Mouse (Mus musculus) skeletal muscle tissue, adult 2 months (tissue): ENCODE data around the gene Map4k5.

Experiments
- DNase-seq: peaks from one replicate; pipeline ENCODE4 v3.0.0-alpha.2; 2012; ENCODE audit warnings: low read depth, low spot score

The Map4k5 gene

DNA sequence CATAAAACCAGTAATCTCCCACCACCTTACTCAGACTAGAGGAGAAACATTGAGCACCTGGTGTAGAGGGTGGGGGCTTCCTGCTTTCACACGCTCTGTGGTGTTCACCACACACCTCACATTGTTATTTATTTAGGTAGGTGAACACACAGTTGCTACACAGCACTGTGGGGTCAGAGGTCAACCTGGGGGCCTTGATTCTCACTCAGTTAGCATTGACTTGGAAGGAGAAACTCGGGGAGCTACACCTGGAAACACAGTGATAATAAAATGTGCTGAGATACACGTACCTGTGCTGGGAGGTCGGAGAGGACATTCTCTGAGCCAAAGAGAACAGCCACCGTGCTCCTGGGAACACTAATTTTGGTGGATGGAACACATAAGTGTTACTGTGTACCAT, 104.6 kb downstream of the Map4k5 start:
- DNase-seq: no peak

DNA sequence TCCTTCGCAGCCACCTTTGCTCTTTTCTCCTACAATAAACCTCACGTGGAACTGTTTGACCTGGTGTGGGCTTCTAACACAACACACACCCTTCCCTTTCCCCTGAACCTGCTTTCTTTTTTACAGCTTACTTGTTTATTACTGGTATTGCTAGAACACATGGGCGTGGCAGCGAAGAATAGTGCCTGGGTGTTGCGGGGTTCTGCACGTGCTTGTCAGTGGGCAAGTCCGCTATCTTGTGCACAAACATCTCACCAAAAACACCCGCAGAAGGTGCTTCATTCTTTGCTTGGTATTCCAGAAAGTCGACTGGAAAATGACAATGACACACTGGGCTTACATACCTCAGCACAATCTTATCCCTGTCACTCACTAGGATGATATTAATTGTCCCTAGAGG, 107.5 kb downstream of the Map4k5 start:
- no peak for DNase-seq

DNA sequence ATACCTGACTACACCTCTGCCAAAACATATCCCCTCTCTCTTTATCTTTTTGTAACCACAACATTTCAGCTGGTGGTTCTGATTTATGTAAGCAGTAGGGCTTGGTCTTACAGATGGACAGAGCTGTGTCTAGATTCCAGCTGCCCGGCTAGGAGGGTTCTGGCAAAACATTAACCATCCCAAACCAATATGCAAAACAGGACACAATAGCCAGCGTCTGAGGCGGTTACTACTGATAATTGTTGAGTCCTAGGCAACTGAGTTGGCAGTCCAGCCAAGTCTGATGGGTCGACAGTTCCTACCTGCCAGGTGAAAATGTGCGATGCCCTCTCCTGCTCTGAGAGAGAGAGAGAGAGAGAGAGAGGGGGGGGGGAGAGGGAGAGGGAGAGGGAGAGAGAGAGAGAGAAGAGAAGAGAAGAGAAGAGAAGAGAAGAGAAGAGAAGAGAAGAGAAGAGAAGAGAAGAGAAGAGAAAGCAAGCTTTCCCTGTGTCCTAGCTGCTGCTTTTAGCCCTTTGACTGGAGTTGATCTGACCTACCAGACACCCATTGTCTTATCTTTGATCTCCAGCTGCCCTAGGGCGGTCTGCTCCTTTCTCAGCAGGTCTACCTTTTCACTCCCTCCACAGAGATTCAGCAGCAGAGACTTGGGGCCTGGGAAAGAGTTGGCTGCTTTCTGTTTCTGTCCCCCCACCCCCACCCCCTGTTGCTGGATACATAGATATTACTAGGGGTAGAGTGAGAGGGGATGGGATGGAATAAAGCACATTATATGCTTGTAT, 109.6 kb downstream of the Map4k5 start:
- DNase-seq: no peak

GRCm38 (mm10) chr12:69781935-69782650, 110.9 kb downstream of the Map4k5 start:
- no peak for DNase-seq

DNA sequence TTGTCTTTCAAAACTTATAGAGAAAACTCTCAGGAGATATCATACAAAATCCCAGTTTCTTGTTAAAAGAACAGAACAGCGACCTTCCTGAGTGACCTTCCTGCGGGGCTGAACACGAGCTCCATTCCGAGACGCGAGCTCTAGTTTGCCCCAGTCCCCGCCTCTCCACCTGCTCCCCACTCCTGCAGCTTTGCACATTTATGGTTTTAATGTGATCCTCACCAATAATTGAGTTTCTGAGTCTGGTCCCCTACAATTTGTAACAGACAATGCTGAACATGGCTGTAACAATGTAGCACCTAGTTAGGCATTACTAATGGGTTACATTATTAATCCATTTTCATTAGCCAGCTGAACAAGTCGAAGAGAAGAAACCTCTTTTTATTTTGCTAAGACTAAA, 111.5 kb downstream of the Map4k5 start:
- no peak for DNase-seq

DNA sequence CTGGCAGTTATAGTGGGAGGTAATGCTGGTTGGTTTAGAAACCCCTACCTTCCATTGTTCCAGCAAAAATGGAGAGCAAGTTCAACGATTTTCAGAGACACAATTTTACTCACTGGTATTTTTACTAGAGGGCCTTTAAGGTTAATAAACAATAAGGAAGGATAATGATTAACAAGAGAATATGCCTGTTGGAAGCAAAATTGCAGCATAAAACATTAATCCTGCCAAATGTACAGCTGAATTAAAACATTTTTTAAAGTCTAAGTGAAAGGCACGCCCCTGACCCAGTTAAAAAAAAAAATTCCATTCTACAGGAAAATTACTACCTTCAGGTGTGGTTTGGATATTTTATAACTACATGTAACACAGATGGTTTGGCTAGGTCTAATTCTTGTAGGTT, 115.0 kb downstream of the Map4k5 start:
- DNase-seq: no peak

DNA sequence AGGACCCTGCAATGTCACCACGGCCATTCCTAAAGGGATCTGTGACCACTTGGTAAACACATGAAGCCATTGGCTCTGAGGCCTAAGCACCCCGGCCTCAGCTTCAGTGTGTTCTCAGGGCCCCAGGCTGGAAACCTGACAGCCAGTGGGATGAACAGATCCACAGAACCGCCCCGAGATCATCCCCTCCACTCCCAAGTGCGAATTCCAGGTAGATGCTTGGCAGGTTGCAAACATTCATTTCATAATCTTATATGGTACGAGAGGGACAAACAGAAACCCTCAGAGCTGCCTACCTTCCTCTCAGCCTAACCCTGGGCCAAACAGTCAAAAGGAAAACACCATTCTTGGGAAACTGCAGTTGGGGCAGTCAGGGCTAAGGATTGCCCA, 115.7 kb downstream of the Map4k5 start:
- no peak for DNase-seq

DNA sequence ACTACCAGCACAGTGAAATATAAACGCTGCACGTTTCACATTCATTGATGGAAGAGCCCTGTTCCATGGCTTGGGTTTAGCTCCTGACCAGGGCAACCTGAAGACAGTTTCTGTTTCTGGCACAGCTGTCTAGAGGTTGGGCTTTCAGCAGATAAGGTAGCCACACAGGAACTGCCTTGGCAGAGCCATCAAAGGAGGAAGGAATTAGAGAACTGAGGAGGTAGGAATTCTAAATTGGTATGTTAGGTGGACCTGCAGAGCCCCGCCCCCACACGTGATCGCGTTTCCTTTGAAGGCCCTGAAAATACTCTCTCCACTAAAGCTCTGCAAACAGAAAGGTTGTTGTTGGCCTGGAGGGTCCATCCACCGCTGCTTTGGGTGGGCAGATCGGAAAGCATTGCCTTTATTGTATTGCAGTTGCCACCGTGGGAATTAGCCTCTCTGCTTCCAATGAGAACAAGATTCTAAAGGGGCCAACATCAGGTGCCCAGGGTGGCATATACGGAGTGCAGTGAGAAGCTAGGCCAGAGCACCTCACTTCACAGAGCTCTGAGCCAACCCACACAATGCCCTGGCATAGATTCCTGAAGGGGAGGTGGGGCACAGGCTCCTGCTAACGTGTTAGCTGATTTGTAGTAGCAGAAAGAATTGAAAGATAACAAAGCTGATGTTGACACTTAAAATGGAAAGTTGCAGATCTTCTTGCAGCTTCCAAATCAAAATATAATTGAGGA, 116.2 kb downstream of the Map4k5 start:
- DNase-seq: no peak

GRCm38 (mm10) chr12:69768841-69769240, 124.2 kb downstream of the Map4k5 start:
- no peak for DNase-seq

- no peak for DNase-seq
These were observed 125.3 kb downstream of the Map4k5 start for GRCm38 (mm10) chr12:69767476-69768258.

- no peak for DNase-seq
These were observed 126.7 kb downstream of the Map4k5 start for GRCm38 (mm10) chr12:69766185-69766904.

DNA sequence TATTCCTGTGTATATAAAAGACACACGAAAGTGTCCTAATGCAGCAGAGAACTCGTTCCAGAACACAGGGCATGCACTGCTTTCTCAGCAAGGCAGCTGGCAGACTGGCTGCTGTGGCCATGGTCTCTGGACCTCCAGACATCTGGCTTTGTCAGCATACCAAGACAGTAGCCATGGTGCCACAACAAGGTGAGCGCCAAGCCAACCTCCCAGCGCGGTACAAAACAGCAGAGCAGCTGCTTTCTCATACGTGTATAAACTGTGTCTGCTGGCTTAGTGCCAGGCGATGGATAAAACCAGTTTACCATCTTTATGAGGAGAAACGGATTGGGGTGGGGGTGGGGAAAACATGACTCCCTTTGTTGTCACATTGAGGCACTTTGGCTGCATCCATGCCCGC, 127.5 kb downstream of the Map4k5 start:
- no peak for DNase-seq

GRCm38 (mm10) chr12:69761603-69762002, 131.4 kb downstream of the Map4k5 start:
- DNase-seq: no peak

GRCm38 (mm10) chr12:69760743-69761406, 132.1 kb downstream of the Map4k5 start:
- DNase-seq: no peak

- no peak for DNase-seq
These were observed 133.0 kb downstream of the Map4k5 start for GRCm38 (mm10) chr12:69760014-69760413.

DNA sequence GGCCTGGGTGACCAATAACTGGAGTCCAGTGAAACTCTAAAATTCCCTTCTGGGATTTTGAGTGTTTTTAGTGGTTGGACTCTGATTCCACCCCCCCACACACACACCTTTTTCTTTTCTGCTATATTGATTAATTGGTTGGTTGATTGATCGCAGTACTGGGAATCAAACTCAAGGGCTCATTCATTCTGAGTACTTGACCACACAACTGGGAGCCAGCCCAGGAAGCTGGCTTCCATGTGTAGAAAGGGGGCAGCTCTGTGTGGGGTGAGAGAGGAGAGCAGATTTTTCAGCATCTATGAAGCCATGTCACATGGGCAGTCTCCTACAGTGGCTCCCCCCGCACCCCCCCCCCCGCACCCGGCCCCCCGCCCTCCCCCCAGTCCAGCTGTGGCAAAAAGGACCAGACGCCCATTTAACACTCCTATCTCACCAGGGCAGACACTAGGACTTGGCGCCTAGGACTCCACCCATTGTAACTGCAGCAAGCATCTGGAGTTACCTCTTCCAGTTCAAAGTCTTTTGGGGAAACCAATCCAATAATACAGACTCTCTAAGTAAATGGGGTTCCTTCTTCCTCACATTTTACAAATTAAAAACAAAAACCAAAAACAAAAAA, 133.6 kb downstream of the Map4k5 start:
- no peak for DNase-seq

GRCm38 (mm10) chr12:69758221-69759185, 134.5 kb downstream of the Map4k5 start:
- no peak for DNase-seq

- DNase-seq: peak; percentile 94
These were observed 135.4 kb downstream of the Map4k5 start for GRCm38 (mm10) chr12:69757418-69758141.
